Mouse (Mus musculus): Measurements from ENCODE around the gene E030025P04Rik.

Gene E030025P04Rik

DNA sequence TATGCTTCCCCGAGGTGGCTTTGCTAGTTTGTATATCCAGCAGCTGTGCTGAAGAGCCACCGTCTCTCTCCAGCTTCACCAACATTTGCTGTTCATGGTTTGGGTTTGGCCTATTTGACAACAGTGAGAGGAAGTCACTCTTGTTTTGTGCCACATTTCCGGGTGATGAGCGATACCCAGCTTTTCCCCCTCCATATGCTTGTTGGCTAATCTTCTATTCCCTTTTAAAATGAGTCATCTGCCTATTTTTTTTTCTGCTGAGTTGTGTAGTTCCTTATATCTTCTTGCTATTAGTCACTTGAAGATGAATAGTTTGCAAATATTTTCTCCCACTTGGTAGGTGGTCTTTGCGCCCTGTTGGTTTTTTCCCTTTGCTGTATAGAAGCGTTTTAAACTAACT, 43.9 kb downstream of the E030025P04Rik start:
- DNase-seq: no peak

DNA sequence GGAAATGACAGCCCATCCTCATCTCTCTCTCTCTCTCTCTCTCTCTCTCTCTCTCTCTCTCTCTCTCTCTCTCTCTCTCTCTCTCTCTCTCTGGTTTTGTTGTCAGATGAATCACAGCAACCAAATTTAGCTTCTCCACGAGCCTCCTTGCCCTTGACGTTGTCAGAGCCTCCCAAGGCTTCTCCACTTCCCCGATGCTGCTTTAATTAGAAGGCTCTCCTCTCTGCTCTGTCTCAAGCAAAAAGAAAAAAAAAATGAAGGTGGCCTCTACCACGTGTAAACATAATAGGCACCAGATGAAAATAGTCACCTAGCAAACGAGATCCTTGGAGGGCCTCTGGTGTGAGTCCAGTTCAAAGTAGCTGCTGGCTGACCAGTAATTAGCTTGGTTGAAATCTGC, 52.3 kb downstream of the E030025P04Rik start:
- no peak for DNase-seq

All from kidney, adult 8-10 months (tissue).